Mouse (Mus musculus) heart, postnatal 0 days (tissue): Measurements from ENCODE around the gene Rbm20.

ENCODE experiments used
- CTCF ChIP-seq: IDR thresholded peaks from 2 replicates; pipeline ENCODE4 v1.5.1; 2016; ENCODE audit warnings: antibody characterized with exemption, control low read depth, low read depth
- EP300 ChIP-seq: IDR thresholded peaks from 2 replicates; pipeline ENCODE4 v1.6.1; 2016; ENCODE audit warnings: antibody characterized with exemption, low read depth

DNA sequence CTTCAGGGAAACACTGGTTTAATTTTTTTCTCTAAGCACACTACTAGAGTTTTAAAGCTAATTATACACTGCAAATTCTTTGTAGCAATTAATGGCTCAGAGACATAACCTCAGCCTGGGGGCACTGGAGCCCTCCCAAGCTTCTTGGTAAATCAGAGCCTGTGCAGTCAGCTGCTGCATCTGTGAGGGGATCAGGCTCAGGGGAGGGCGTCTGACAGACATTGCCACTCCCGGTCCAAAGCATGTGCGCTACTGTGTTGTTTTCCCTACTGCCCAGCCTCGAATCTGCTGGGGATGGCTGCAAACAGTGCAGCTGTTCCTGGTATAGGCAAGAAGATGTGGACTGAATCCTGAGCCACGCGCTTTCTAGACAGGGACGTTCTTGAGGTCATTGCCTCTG is 129.0 kb downstream of the Rbm20 start:
- TF ChIP-seq CTCF (no peak), EP300 (no peak)
